Mouse (Mus musculus): ENCODE measurements at regions not wholly inside any gene's neighbourhood (a gene's known extent, or its start where the extent isn't known, plus 50 kb on each side); places are given as distances from the start of the nearest gene placed in this dataset.
A peak's percentile ranks its signal among the peaks of the same experiment; 100 is the strongest.
"Not testable (repeated sequence)": the region's sequence is repeated elsewhere in the genome, so short reads cannot be mapped to it uniquely, and the experiment has no call there.

- no peak for DNase-seq
Observed at GRCm38 (mm10) chr15:5872042-5872441, 427.5 kb upstream of the Dab2 start.

GRCm38 (mm10) chr15:5877749-5878148 is 421.8 kb upstream of the Dab2 start:
- no peak for DNase-seq

- no peak for DNase-seq
Observed at GRCm38 (mm10) chr15:5891188-5891587, 408.4 kb upstream of the Dab2 start.

- DNase-seq: no peak
Observed at GRCm38 (mm10) chr15:5892034-5892433, 407.6 kb upstream of the Dab2 start.

- not testable (repeated sequence) for DNase-seq
Observed at GRCm38 (mm10) chr15:5895688-5896470, 403.7 kb upstream of the Dab2 start.

GRCm38 (mm10) chr15:5915261-5915660 is 384.3 kb upstream of the Dab2 start:
- peak; percentile 53 to 59 for DNase-seq

- no peak for DNase-seq
Observed at GRCm38 (mm10) chr15:5920058-5920457, 379.5 kb upstream of the Dab2 start.

- DNase-seq: no peak
Observed at GRCm38 (mm10) chr15:5927768-5928167, 371.8 kb upstream of the Dab2 start.

- DNase-seq: peak in 1 of 2 experiments; percentile 11
Observed at GRCm38 (mm10) chr15:5933586-5933985, 366.0 kb upstream of the Dab2 start.

GRCm38 (mm10) chr15:5940945-5941344 is 358.6 kb upstream of the Dab2 start:
- DNase-seq: no peak

GRCm38 (mm10) chr15:5946650-5947049 is 352.9 kb upstream of the Dab2 start:
- no peak for DNase-seq

GRCm38 (mm10) chr15:5950919-5951318 is 348.7 kb upstream of the Dab2 start:
- DNase-seq: no peak

- not testable (repeated sequence) for DNase-seq
Observed at GRCm38 (mm10) chr15:5951661-5952060, 347.9 kb upstream of the Dab2 start.

- no peak for DNase-seq
Observed at GRCm38 (mm10) chr15:5953106-5953505, 346.5 kb upstream of the Dab2 start.

- no peak for DNase-seq
Observed at GRCm38 (mm10) chr15:5991351-5992065, 308.1 kb upstream of the Dab2 start.

GRCm38 (mm10) chr15:5992146-5992545 is 307.4 kb upstream of the Dab2 start:
- DNase-seq: not testable (repeated sequence)

- no peak for DNase-seq
Observed at GRCm38 (mm10) chr15:6000816-6001215, 298.8 kb upstream of the Dab2 start.

- no peak for DNase-seq
Observed at GRCm38 (mm10) chr15:6001394-6001793, 298.2 kb upstream of the Dab2 start.

- no peak for DNase-seq
Observed at GRCm38 (mm10) chr15:6014982-6015381, 284.6 kb upstream of the Dab2 start.

- no peak for DNase-seq
Observed at GRCm38 (mm10) chr15:6016637-6017049, 282.9 kb upstream of the Dab2 start.

- DNase-seq: no peak
Observed at GRCm38 (mm10) chr15:6025543-6025942, 274.0 kb upstream of the Dab2 start.

GRCm38 (mm10) chr15:6029214-6029613 is 270.4 kb upstream of the Dab2 start:
- no peak for DNase-seq

- DNase-seq: no peak
Observed at GRCm38 (mm10) chr15:6030396-6030795, 269.2 kb upstream of the Dab2 start.

GRCm38 (mm10) chr15:6034156-6034555 is 265.4 kb upstream of the Dab2 start:
- no peak for DNase-seq
